8 mouse cellular contexts compared by ENCODE assay signal in the genomic region with DNA sequence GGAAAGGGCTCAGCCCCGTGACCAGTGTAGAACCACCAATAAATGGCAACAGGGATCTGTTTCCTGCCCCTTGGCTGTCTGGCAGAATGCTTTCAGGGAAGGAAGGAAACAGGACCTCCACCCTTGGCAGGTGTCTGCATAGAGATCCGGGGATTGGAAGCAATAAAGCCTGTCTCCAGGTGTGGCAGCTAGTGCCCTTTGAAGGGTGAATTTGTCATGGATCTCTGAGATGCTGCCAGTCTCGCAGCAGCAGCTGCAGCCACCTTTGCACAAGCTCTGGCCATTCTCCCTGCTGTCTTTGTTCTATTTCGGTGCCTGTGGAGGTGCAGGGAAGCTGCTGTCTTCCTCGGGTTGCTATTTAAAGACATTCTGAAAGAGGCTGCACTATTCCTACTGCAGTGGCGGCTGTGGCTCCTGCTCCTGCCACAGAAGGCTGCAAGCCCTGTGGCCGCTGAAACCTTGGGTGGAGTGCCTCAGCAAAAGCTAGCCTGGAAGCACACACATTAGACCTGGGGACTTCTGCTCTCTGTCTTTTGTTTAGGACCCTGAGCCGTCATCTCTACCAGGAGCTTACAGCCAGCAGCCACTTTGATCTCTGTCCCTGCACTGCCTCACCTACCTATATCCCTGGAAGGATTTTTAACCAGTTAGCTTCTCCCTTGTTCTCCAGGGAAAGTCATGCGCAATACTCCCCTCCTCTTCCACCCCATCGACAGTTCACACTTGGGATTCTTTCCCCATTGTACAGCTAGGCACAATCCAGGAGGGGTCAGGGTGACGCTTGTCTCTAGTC. TPM values are rescaled to one million over a fixed set of nuclear protein-coding genes. Genes with fewer than 3 reads are reported as not detected.
A peak's percentile ranks its signal among the peaks of the same experiment; 100 is the strongest.
DNase-seq lines count a peak whose midpoint lies in the region; ATAC-seq and TF ChIP-seq lines count a peak whose summit lies in the region.
"Had no signal": no experiment of that assay in that cellular context is flagged by ENCODE, and none has a peak within 500 bp of the region (broad histone marks: within the 10 kb centered on the region; RNA-seq: fewer than 3 reads in every experiment).

No protein-coding gene starts in this region.

- H3K9ac ChIP-seq in intestine, postnatal 0 days (ENCODE audit: low read depth, low read length): no peak overlapping the region
- H3K9ac ChIP-seq in midbrain, embryonic 13.5 days (replicated peaks): peak overlapping the region; percentile 58
- H3K9ac ChIP-seq: liver, embryonic 14.5 days had no signal

- DNase-seq in right cerebral cortex, adult 18-20 months: peak; percentile 72
- no peak for DNase-seq in right cerebral cortex, postnatal 14 days
- peak; percentile 61 to 74 for DNase-seq in heart, adult 18-20 months
- no peak for DNase-seq in cerebellum, adult 9-11 months

- no peak overlapping the region for H3K4me3 ChIP-seq in intestine, postnatal 0 days (ENCODE audit: low read depth, low read length)
- H3K4me3 ChIP-seq in midbrain, embryonic 13.5 days (replicated peaks): no peak overlapping the region

- H3K27ac ChIP-seq in intestine, postnatal 0 days (ENCODE audit: low read depth, low read length): no peak overlapping the region; the same call in 1 of the 2 replicates
- H3K27ac ChIP-seq in midbrain, embryonic 13.5 days: peak overlapping the region; percentile 86
- H3K27ac ChIP-seq: liver, embryonic 14.5 days had no signal

- no peak for TF ChIP-seq CTCF in intestine, postnatal 0 days (IDR thresholded peaks at IDR 0.05; ENCODE audit: low read depth)

- peak overlapping the region; percentile 21 for H3K4me2 ChIP-seq in intestine, postnatal 0 days (replicated peaks; ENCODE audit: low read depth)
- H3K4me2 ChIP-seq in midbrain, embryonic 13.5 days (replicated peaks): 0 out of 2 replicates have a peak overlapping the region, but pooled peaks have one; percentile 12

- H3K36me3 ChIP-seq in intestine, postnatal 0 days (ENCODE audit: control insufficient read depth, insufficient read depth): no peaks in the 10 kb centered on the region
- 0 out of 2 replicates have a peak, but pooled peaks cover 3% of the 10 kb centered on the region for H3K36me3 ChIP-seq in midbrain, embryonic 13.5 days

- H3K4me1 ChIP-seq in intestine, postnatal 0 days (replicated peaks; ENCODE audit: control insufficient read depth, insufficient read depth, low read length): no peaks in the 10 kb centered on the region
- peaks cover 19% of the 10 kb centered on the region for H3K4me1 ChIP-seq in midbrain, embryonic 13.5 days (replicated peaks)

- no peaks in the 10 kb centered on the region for H3K27me3 ChIP-seq in intestine, postnatal 0 days (replicated peaks; ENCODE audit: control insufficient read depth, insufficient read depth, low read length)
- no peaks in the 10 kb centered on the region for H3K27me3 ChIP-seq in midbrain, embryonic 13.5 days

- 42% methylated on average over 11 of the region's 11 CpGs for WGBS in intestine, postnatal 0 days
- WGBS in midbrain, embryonic 13.5 days: 29% methylated on average over 11 of the region's 11 CpGs

- ATAC-seq in intestine, postnatal 0 days: peak; percentile 59
- peak; percentile 53; the same call in 1 of the 2 replicates for ATAC-seq in midbrain, embryonic 13.5 days
- no peak for ATAC-seq in inflammation-experienced regulatory T-cells, adult 6 months

- H3K9me3 ChIP-seq in intestine, postnatal 0 days (ENCODE audit: control insufficient read depth): no peaks in the 10 kb centered on the region
- no peaks in the 10 kb centered on the region for H3K9me3 ChIP-seq in midbrain, embryonic 13.5 days

RNA-seq across cellular contexts. Expression of gene Has3, which starts 30.6 kb away (rescaled TPM):
- total RNA-seq in heart, adult 18-20 months (2021): under 1 TPM; 0.42 to 0.51 TPM
- polyA plus RNA-seq in intestine, postnatal 0 days (2015; fragmentation: Nextera tagmentation; extraction: Ambion mirVana): 0.07 and 0.14 TPM in 2 replicates
- polyA plus RNA-seq in midbrain, embryonic 13.5 days (2015; fragmentation: Nextera tagmentation; extraction: Ambion mirVana): 0.97 and 1.3 TPM in 2 replicates
- polyA plus RNA-seq in inflammation-experienced regulatory T-cells, adult 6 months (2017; shearing (Covaris generic)): under 1 TPM; 0.18 to 0.50 (median 0.30) TPM

RNA-seq across cellular contexts. Expression of gene Utp4, which starts 54.0 kb away (rescaled TPM):
- total RNA-seq in heart, adult 18-20 months (2021): 10 to 100 TPM; 21.4 to 22.7 TPM
- polyA plus RNA-seq in intestine, postnatal 0 days (2015; fragmentation: Nextera tagmentation; extraction: Ambion mirVana): 22.8 and 25.1 TPM in 2 replicates
- polyA plus RNA-seq in midbrain, embryonic 13.5 days (2015; fragmentation: Nextera tagmentation; extraction: Ambion mirVana): 44.9 and 48.1 TPM in 2 replicates
- polyA plus RNA-seq in inflammation-experienced regulatory T-cells, adult 6 months (2017; shearing (Covaris generic)): 10 to 100 TPM; 42.0 to 52.6 (median 48.3) TPM

Comparison
In these comparisons a context has a peak if more than half of its experiments do, and no peak if none do; other contexts are left out.
1. DNase-seq: peak in right cerebral cortex, adult 18-20 months (single experiment) and heart, adult 18-20 months (2 of 2); none in right cerebral cortex, postnatal 14 days (single experiment) and cerebellum, adult 9-11 months (single experiment).